Mouse (Mus musculus) embryonic fibroblast, embryonic 13.5 days (primary cell): Measurements from ENCODE around the gene Zfp865. TPM values are rescaled to one million over a fixed set of nuclear protein-coding genes. Genes with fewer than 3 reads are reported as not detected.
A peak's percentile ranks its signal among the peaks of the same experiment; 100 is the strongest.
"Not testable (repeated sequence)": the region's sequence is repeated elsewhere in the genome, so short reads cannot be mapped to it uniquely, and the experiment has no call there.

ENCODE experiments used
- H3K27ac ChIP-seq: 2 replicates; pipeline ENCODE4 v1.5.1; 2012; ENCODE audit warnings: low read length, control low read depth, inconsistent platforms; ENCODE audit not compliant: insufficient read depth
- H3K4me1 ChIP-seq: 2 replicates; pipeline ENCODE4 v1.6.1; 2011; ENCODE audit warnings: low read length; ENCODE audit not compliant: control insufficient read depth, insufficient read depth
- H3K4me3 ChIP-seq: 2 replicates; pipeline ENCODE4 v1.5.1; 2011; ENCODE audit warnings: mild to moderate bottlenecking, control low read depth, low read length; ENCODE audit not compliant: insufficient read depth
- CTCF ChIP-seq: IDR thresholded peaks from 2 replicates; pipeline ENCODE4 v1.5.1; 2011; ENCODE audit warnings: mild to moderate bottlenecking, control low read depth, low read length, moderate library complexity, borderline replicate concordance; ENCODE audit not compliant: insufficient read depth
- POLR2A ChIP-seq: IDR thresholded peaks from 2 replicates; pipeline ENCODE4 v1.6.1; 2011; ENCODE audit warnings: low read depth, mild to moderate bottlenecking, control low read depth, low read length, moderate library complexity
- polyA plus RNA-seq: library from polyadenylated mRNA; stranded (reverse); fragments of >200 nt; gene quantifications from 2 replicates; pipeline ENCODE4 v1.2.4, GENCODE M21; 2011; ENCODE audit warnings: low read depth; ENCODE audit not compliant: missing spikeins, insufficient read length

Zfp865 gene
- polyA plus RNA-seq, 1 experiment: 29.4 TPM

GRCm38 (mm10) chr7:5060239-5060731 is 40.1 kb downstream of the Zfp865 start:
- Histone ChIP-seq H3K4me3 (peak overlapping the region; percentile 68), H3K4me1 (no peaks in the 10 kb centered on the region), H3K27ac (peak overlapping the region; percentile 99)
- TF ChIP-seq POLR2A: 0 out of 2 replicates have a peak, but pooled peaks have one; percentile 41
- peak; percentile 91 for TF ChIP-seq CTCF

DNA sequence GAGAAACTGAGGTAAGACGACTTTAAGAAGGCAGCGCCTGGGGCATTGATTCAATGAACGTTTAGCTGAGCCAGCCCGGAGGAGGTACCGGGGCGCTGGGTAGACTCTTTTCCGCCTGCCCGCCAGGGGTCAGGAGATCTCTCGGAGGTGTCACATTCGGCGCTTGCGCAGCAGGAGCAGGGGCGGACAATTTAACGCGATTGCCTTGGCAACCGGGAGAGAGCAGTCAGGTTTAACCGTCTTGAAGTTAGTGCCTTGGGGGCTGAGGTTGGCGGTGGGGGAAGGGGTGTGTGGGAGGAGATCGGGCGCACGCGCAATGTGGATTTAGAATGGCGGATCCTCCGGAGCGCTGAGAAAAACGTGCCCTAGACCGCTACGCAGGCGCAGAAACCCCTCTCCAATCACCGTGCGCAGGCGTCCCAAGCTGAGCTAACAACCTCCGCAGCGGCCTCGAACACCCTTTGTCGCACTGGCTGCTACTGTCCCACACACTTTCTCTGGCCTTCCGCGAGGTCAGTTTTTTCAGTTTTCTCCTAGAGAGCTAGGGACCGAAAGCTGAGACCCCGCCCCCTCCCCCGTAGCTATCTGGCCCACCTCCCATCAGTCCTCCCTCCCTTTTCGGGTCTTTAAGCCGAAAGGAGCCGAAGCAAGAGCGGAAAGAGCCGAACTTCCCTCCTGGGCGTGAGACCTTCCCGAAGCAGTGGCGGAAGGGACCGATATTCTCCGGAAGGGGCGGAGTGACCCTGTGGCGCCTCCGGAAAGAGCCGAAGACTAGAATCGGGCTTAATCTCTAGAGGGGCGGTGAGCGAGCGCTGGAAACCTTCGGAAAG is 41.0 kb downstream of the Zfp865 start:
- Histone ChIP-seq H3K4me3 (peak overlapping the region; percentile 68), H3K27ac (peak overlapping the region; percentile 99), H3K4me1 (no peaks in the 10 kb centered on the region)
- TF ChIP-seq CTCF: 0 out of 2 replicates have a peak, but pooled peaks have one; percentile 23
- TF ChIP-seq POLR2A: peak; percentile 57

GRCm38 (mm10) chr7:5061774-5062359 is 41.7 kb downstream of the Zfp865 start, which contains the start of gene U2af2:
Gene U2af2 (plus strand): TSS chr7:5062143.
- peak within 1 kb of the TSS; percentile 96 for H3K4me3 ChIP-seq
- peak within 1 kb of the TSS; percentile 99 for H3K27ac ChIP-seq
- peak; percentile 65 for TF ChIP-seq POLR2A
- TF ChIP-seq CTCF: no peak
- 0 out of 2 replicates have a peak, but pooled peaks cover 2% of the 10 kb centered on the region for H3K4me1 ChIP-seq

DNA sequence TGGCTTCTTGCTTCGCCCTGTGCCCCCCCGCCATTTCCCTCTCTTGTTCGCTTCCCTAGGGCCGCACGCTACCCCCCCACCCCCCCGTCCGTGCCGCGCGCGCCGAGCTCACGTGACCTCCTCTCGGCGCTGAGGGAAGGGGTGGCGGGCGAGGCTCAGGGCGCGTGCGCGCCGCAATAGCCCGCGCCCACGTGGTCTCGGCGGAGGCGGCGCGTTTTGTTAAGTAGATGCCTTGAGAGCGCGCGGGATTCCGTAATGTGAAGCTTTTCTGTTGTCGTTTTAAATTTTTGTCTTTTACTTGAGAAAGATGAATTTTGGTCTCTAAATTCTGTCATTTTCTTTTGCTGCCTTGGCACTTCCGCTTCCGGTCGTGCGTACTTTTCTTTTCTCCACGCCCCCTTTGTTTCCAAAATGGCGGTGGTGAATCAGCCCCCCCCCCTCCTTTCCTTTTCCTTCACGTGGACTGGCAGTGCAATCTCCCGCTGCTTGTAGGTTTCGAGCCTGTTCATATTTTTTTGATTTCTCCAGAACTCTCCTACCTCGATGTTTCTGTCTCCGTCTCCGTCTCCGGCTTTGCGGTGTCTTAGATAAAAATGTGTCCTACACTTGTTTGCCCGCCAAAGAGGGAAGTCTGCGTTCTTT is 42.3 kb downstream of the Zfp865 start:
- peak overlapping the region; percentile 95 for H3K27ac ChIP-seq
- 0 out of 2 replicates have a peak, but pooled peaks cover 2% of the 10 kb centered on the region for H3K4me1 ChIP-seq
- H3K4me3 ChIP-seq: peak overlapping the region; percentile 96

DNA sequence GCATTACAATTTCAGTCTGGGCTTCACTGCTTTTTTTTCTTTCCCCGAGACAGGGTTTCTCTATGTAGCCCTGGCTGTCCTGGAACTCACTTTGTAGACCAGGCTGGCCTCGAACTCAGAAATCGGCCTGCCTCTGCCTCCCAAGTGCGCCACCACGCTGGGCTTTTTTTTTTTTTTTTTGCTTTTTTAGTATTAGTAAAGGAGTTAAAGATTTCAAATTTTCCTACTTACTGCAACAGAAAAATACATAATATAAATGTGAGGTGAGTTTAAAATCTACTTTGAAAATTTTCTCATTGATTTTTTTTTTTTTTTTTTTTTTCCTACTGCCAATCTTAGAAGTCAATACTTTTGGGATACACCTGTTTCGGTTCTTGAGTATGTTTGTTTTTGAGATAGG is 44.7 kb downstream of the Zfp865 start:
- Histone ChIP-seq H3K27ac (no peak overlapping the region), H3K4me3 (no peak overlapping the region), H3K4me1 (0 out of 2 replicates have a peak, but pooled peaks cover 2% of the 10 kb centered on the region)
- TF ChIP-seq CTCF: no peak
- TF ChIP-seq POLR2A: no peak

More for the DNA sequence above, 42.3 kb downstream of the Zfp865 start:
- no peak for TF ChIP-seq CTCF
- 0 out of 2 replicates have a peak, but pooled peaks have one; percentile 37 for TF ChIP-seq POLR2A

DNA sequence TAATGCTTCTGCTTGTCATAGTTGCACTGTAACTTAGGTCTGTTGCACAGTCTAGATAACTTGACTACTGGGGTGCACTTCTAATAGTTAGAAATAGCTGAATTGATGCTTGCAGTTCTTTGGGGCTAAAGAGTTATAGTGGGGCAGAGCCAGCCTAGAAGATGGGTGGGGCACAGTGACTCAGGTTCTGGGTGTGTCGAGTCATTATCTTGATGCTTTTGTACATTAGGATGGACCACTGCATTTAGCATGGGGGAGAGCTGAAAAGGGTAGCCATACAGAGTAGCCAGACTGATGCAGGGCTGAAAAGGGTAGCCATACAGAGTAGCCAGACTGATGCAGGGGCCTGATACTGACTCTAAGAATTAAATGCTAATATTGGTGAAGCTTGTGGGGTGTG is 53.4 kb downstream of the Zfp865 start:
- Histone ChIP-seq H3K4me1 (peaks cover 3% of the 10 kb centered on the region; the same call in 1 of the 2 replicates), H3K4me3 (no peak overlapping the region), H3K27ac (no peak overlapping the region)
- TF ChIP-seq POLR2A (no peak), CTCF (no peak)

DNA sequence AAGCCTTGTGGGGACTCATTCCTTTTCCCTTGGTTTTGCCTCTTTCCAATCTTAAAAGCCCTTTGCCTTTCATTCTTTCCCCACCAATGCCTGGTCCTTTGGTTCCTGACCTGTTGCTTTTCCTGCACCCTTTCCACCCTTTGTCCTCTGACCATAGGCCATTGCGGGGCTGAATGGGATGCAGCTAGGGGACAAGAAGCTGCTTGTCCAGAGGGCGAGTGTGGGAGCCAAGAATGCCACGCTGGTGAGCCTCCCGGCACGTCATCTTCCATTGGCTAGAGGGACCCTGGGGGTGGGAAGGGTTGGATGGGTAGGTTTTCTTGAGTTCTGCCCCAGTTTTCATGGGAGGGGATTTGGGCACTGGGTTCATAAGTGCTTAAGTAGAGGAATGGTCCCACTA is 54.8 kb downstream of the Zfp865 start:
- no peak for TF ChIP-seq CTCF
- Histone ChIP-seq H3K4me3 (no peak overlapping the region), H3K27ac (no peak overlapping the region), H3K4me1 (peaks cover 3% of the 10 kb centered on the region; the same call in 1 of the 2 replicates)

GRCm38 (mm10) chr7:5076931-5077330 is 56.8 kb downstream of the Zfp865 start:
- peak overlapping the region; percentile 39 for H3K27ac ChIP-seq
- peaks cover 5% of the 10 kb centered on the region; the same call in 1 of the 2 replicates for H3K4me1 ChIP-seq
- TF ChIP-seq POLR2A (no peak), CTCF (no peak)
- H3K4me3 ChIP-seq: no peak overlapping the region

DNA sequence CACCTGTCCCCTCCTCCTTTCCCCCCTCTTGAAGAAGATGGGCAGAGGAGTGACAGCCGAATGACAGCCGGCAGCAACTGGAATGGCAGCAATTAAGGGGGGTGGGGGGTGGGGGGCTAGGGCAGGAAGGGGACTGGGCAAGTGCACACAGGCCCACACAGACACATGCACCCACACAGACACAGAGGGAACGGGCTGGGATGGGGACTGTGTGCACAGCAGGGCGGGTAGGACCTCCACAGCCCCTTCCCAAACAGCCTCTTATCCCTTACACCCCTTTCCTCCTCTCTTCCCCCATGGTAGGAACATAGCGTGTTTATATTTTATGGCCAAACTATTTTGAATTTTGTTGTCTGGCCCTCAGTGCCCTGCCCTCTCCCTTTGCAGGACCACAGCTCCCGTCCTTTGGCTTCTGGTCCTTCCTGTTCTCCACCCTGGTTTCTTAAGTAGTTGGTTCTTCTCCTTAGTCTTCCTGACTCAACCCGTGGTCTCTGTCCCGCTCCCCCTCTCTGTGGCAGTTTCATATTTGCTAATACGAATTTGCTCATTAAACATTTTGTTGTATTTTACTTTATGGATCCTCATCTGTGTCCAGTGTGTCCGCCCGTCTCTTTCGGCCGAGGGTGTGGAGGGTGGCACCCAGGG is 59.3 kb downstream of the Zfp865 start:
- Histone ChIP-seq H3K27ac (peak overlapping the region; percentile 48), H3K4me3 (peak overlapping the region; percentile 5; the same call in 1 of the 2 replicates)
- H3K4me1 ChIP-seq: not testable (repeated sequence)
